Mouse (Mus musculus) skeletal muscle tissue, adult 2 months (tissue): Measurements from ENCODE around the gene Hemk1.

ENCODE experiments used
- DNase-seq: peaks from one replicate; pipeline ENCODE4 v3.0.0-alpha.2; 2012; ENCODE audit warnings: low read depth, low spot score

Hemk1 gene

DNA sequence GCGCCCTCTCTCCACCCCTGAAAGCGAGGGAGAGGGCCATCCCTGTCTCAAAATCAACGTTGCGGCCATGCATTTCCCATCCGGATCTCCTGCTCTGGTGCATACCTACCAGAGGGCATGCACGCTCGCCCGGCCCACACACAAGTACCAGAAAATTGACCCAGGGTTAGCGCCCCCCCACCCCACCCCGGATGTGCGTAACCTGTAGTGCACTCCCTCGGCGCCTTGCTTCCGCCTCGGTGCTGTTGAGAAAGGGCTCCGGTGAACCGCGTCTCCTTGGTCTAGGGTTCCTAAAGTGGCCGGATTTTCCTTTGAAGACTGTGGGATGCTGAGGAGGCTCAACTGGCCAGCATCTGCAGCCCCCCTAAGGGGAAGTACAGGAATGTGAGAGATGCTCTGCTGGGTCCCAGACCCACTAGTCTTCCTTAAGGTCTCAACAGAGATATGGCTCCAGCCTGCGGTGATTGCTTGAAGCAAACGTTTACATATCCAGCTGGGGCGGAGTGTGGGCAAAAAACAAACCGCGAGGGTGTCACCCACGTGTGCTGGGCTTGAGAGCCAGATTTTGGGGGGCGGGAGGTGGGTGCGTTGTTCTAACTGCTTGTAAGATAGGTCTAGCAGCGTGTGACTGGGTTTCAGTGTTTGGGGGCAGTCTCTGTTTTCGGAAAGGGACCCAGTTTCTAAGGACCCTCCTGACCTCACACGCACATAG, at the start of gene Hemk1:
Gene Hemk1 (minus strand): TSS at position 179 of the 712 bp plus-strand sequence.
- peak; percentile 82 for DNase-seq

DNA sequence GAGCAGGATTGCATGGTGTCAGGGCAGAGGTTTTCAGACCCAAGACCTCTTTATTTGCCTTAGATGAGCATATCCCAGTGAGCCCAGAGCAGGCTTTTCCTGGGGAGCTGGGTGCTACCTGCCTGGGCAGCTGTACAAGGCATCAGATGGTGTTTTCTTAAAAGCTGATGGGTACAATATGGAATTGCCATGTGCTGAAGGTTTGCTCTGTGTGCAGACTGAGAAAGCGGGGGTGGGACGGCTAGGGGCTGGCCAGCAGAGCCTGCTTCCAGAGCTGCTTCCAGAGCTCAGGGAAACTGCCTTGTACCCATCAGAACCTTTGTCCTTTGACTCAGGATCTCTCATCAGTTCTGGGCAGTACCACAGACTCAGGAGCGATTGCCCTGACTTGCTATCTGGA, 49.6 kb upstream of the Hemk1 start:
- DNase-seq: no peak

DNA sequence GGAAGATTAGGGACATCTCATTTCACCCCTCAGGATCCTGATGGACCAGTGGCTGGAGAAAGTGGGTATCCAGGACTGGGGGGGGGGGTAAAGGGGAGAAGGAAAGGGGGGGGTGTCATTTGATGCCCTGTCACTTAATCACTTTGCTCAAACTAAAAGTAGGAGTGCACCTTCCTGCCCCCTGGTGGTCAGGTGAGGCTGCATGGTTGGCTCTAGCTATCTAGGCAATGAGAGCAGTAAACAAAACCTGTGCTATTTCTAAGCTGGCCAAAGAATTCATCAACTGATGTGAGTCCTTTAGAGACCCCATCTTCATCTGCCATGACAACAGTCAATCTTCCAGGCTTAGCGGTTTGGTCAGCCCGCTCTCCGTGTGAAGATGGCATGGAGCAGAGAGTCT, 48.6 kb upstream of the Hemk1 start:
- no peak for DNase-seq

DNA sequence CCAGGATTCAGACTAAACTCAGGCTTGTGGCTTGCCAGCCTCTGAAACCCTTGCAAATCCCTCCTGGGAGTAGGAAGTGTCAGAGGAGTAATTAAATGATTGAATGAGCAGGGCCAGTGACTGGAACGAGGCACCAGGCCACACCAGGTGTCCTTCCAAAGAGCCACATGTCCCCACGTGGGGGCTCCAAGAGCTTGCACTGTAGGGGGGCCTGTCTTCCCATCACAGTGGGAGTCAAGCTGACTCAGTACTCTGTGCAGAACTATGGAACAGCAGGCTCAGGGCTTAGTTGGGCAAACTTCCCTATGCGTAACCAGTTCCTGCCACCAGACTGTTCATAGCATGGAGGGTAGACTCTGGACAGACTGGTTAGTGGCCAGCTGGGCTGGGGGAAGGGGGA, 46.2 kb upstream of the Hemk1 start:
- DNase-seq: no peak

DNA sequence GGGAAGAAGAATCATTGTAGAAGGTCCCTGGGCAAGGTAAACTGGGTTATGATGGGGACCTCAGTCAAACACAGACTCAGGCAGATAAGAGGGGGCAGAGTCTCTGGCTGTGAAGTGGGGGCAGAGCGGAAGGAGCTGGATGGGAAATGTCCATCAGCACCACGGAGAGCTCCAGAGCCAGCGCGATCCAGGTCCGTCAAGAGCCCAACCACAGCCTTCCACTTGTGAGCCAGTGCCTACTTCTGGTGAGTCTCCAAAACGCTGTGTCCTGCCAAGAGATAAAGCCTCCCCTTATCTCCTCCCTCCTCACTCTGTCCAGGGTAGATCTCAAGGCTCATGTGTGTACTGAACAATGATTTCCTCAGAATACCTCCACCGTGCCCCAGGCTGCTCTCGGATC, 43.6 kb upstream of the Hemk1 start:
- no peak for DNase-seq

DNA sequence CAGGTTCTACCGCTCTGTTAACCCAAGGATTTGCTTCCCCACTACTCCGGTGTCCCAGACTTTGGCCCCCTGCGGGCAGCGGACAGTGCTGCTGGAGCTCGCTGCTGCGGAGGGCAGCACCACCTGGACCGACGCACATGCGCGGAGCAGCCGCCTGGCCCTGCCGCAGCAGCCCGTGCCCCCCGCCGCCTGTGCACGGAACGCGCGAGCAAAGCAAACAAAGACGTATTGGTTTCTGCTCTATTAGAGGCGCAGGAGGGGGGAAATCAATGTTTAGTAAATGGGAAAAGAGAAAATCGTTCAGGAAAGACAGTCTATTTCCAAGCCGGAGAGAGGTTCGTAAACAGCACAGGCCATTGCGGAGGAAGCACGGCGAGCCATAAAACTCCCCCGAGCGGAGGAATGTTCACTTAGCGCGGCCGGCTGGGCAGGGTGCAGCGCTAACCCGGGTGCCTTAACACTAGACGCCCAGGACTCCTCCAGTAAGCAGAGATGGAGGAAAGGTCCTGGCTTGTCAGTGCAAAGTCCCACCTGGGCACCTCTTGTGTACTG, 39.9 kb upstream of the Hemk1 start:
- no peak for DNase-seq

DNA sequence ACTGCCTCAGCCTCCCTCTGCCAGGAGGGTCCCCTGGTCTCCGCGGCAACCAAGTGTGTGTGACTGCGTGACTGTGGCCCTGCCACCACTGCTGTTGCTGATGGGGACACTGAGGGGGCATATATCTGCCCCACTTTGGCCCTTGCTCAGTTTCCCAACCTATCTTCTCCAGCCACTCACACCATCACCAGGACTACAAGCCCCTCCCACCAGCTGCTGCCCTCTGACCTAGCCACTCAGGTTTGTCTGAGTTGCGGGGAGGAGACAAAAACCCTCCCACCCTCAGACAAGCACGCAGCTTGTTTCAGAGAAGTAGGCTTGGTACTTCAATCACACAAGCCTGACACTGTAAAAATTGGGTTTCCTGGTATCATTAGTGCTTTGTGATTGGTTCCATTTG, 37.3 kb upstream of the Hemk1 start:
- DNase-seq: no peak

DNA sequence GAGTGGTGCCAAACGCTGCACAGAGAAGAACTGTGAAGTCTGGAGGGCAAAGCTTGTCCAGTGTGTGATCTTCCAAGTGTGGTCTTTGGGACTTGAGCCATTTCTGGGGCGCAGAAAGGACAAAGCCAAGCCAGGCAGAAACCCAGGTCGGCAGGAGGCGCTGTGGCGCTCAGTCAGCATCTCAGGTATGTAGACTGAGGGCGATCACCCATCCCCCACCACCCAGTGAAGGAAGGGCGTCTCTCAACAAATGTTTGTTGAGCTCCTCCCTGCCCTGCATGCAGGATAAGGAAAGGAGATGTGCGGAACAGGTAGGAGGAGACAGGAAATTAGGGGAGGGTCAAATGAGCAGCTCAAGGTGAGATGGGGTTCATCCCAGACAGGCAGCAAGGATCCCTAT, 36.5 kb upstream of the Hemk1 start:
- no peak for DNase-seq

DNA sequence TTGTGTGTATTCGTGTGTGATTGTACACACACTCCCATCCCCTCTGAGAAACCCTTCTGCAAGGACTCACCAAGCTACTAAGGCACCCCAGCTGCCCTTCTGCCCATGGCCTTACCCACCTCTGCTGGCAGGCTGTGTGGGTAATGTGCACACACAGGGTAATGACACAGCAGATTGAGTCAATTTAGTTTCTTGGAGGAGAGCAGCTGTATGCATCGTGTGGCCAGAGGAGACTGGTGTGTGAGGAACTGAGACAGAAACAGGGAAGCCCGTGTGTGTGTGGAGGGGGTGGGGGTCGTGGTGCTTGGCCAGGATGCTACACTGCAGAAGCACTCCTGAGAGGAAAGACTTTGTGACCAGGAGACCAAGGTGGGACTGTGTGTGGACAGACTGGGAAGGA, 34.3 kb upstream of the Hemk1 start:
- DNase-seq: no peak

DNA sequence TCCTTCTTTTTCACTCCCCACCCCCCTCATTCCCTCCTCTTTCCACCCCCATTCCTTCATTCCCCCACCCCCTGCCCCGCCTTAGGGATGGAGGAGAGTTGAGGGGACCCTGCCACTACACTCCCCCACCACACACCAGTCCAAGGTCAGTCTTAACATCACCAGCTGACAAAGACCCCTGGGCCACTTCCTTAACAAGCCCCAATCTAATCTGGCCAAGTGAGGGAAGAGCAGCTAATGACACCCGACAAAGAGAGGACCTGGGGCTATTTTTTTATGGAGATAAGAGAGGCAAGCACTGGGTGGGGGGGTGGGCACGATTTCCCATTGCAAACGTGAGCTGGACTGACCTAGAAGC, 31.9 kb upstream of the Hemk1 start:
- no peak for DNase-seq

DNA sequence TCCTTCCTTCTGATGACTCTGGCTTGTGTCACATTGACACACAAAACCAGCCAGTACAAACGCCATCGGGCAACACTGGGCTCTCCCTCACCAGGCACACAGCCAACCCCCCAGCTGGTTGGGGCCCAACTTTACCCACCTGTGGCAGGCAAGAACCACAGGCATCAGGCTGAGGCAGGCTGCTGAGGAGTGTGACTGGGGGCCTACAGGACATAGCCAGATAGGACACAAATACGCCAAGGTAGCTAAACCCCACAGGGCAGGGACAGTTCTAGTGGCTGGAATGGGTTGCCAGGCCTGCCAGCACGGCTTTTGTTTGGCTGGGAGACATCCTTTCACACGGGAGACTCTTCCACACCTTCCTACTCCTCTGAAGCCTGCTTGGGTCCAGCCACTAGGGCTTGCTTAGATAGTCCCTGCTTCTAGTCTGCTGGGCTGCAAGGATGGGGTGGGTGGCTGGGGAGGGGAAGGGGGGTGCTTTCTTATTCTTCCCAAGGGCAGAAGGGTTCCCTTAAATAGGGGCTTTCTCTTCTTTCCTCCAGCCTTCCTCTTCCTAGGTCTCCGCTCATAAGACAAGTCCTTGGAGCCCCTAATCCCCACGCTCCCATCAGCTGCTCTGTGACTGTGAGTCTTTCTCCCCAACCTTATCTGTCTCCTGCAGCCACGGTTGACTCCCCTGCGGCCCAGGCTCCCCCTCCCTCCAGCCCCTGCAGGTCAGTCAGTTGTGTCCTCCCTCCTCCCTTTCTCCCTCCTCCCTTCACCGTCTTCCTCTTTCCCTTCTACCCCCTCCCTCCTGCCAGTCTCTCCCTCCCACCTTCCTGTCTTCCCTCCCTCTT, 31.3 kb upstream of the Hemk1 start:
- DNase-seq: no peak

DNA sequence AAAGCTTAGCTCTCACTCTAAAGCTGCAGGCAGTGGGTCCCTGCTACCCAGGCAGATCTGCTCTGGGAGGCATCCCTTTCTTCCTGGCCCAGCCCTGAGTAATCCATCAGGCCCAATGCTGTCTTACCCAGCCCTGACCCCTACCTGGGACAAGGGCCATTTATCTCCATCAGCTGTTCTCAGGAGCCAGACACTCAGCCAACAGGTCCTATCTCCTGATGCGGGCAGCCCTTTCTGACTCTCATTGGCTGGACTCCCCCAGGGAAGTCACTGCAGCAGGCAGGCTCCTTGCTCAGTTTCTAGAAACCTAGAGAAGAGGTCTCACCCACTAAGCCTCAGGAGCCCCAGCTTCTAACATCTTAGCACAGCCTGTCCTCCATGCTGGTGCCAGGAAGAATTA, 30.2 kb upstream of the Hemk1 start:
- no peak for DNase-seq

DNA sequence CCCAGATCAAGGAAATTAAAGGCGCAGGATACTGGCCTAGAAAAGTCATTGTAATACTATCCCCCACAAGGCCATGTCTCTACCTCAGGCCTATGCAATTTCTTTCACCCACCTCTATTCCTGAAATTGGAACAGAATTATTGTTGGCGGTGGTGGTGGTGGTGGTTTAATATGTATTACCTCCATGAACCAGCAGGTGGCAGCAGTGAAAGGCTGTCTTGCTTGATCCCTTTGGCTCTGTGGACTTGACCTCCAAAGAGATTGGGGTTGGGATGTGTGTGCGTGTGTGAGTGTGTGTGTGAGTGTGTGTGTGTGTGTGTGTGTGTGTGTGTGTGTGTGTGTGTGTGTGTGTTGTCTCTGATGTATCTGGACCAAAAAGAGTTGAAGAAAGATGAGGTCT, 28.5 kb upstream of the Hemk1 start:
- DNase-seq: no peak

DNA sequence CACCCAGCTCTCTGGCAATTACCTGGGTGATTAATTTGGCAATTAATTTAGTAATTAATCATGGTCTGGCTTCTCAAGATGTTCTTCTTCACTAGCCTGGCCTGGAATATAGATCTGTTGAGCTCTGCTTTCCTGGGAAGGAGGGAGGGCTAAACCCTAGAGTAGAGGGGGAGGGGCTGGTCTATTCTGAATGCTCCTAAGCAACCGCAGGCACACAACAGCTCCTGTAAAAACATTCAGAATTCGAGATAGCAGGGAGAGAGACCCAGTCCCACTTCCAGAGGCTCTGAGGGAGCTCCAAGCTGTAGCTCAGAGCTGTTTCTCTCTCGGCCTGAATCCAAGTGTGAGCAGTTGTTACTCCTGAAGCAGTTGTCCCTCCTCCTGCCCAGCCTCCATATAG, 22.8 kb upstream of the Hemk1 start:
- DNase-seq: no peak

DNA sequence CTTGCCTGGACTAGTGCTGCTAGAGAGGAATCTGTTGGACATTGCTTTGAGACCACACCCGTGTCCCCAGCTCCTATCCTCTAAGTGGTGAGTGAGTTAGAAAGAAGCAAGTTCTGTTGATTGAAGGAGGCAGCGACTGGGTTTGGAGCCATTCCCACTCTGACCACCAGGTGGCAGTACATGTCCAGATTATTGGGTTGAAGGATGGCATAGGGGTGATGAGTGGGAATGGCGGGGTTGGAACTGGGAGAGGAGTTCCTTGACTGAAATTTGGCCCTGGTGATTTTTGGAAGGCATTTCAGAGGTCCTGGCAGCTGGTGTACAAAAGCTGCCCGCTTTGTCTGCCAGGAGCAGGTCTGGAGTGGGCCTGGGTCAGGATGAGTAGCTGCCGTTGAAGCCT, 19.5 kb upstream of the Hemk1 start:
- DNase-seq: no peak

DNA sequence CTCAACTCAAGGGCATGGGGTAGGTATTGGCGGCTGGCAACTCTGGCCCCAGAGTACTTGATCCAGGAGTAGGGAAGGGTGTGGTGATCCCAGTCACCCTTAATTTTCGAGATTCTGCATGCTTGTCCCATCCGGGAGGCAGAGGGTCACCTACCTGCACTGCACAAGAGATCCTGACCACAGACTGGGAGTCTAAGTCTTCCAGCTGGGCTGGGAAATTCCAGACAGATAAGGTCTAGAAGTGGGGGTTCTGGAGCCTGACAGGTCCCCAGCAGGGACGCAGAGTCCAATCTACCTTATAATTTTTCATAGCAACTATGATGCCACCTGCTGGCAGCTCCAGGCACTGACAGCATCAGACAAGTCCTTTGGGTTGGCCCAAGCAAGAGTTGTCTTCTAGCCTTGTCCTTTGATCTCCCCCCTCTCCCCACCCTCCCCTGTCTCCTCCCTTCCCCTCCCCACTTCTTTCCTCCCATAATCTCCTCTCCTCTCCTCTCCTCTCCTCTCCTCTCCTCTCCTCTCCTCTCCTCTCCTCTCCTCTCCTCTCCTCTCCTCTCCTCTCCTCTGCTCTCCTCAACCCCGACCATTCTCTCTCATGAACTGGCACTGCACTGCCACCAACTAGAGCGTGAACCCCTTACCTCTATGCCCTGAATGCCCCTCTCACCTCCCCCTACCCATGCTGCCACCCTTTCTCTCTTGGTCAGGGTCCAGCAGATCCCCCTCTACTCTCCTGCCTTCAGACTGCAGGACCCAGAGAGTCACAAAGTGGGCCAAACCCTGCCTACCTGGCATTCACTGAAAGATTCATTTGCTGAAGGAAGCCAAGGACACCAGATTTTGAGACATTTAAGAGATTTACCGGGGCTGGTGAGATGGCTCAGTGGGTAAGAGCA, 18.0 kb upstream of the Hemk1 start:
- DNase-seq: peak; percentile 60

DNA sequence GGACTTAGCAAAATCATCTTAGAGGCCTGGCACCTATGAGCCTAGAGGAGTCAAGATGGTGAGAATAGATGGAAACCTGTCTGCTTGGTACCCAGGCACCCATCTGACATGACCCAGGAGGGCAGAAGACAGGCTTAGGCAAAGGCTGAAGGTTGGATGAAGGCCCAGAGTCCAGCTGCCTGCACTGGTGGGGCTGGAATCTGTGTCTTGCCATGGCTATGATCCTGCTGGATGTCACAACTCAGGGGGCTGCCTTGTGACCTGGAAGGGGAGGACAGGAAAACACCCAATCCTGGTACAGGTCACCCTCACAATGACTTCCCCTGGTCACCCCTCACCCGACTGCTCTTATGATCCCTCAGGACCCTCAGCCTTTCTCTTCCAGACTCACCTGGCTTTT, 16.7 kb upstream of the Hemk1 start:
- DNase-seq: no peak

DNA sequence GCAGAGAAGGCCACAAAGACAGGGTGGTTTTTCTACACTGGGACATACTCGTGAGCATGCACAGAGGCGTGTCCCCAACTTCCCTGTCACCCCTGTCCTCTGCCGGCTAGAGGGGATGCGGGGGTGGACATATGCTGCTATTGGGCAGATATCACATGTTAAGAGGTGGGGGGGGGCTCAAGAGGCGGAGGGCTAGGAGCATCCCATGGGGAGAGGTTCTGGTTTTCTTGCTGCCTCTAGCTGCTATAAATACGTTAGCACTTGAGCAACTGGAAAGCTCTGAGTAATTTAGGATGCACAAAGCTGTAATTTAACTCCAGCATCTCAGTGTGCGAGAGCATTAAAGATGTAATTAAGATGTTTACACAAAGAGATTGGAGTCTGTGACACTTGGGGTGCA, 11.2 kb upstream of the Hemk1 start:
- DNase-seq: no peak

DNA sequence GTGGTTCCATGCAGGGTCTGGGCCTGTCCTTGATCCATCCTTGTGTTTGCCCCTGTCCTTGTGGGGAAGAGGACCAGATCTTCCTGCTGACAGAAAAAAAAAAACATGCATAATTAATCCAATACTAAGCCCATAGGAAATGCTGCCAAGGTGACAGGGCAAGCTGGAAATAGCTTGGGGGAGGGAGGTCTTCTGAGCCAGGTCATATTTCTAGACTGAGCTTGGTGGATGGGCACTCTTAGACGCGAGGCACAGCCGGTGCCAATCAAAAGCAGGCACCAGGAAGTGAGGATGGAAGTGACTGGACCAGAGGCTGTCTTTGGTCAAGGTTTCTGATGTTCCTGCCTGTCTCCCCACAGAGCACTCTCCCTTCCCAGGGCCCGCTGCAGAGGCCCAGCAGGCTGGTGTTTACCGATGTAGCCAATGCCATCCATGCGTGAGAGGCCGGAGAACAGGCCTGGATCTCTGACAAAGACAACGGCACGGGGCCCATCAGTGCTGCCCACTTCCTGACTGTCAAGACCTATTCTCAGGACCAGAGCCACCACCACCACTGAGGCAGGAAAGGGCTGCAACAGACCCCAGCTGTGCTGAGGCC, 9.5 kb upstream of the Hemk1 start:
- DNase-seq: peak; percentile 60

DNA sequence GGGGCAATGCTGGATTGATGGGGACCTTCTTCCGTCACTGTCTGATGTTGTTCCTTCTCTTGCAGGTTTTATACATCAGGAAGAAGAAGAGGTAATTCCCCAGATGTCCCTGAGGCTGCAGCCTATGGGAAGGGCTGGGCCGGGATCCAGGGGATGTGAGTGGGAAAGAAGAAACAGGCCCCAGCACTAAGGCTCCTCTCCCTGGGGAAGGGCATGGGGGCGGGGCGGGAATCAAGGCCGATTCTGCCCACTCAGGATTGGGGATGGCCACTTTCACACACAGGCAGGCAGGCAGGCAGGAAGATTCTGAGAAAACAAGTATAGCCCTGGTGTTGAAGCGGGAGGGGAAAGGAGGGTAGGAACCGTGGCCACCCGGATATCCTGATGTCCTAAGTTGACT, 7.9 kb upstream of the Hemk1 start:
- DNase-seq: no peak

DNA sequence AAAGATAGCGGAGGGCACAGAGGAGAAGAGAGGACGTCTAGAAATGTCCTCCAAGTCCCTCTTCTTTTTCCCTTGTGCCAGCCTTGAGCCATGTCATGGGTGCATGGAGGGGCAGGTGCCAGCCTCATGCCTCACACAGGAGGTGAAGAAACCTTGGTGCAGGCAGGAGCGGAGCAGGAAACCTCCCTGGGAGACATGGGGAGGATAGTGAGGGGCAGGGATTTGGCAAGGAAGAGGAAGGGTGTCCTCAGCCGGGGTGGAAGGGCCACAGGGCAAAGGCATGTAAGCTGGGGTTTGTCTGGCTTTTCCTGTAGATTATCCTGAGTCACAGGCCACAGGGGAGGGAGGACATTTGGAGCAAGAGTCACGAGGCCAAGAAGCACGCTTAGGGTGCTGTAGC, 5.9 kb upstream of the Hemk1 start:
- no peak for DNase-seq
